Mouse (Mus musculus): ENCODE measurements around the gene Mfng. TPM values are rescaled to one million over a fixed set of nuclear protein-coding genes. Genes with fewer than 3 reads are reported as not detected.

Gene Mfng
- 7.2 and 7.6 TPM in 2 replicates for polyA plus RNA-seq (2015; fragmentation: Nextera tagmentation; extraction: Ambion mirVana)

DNA sequence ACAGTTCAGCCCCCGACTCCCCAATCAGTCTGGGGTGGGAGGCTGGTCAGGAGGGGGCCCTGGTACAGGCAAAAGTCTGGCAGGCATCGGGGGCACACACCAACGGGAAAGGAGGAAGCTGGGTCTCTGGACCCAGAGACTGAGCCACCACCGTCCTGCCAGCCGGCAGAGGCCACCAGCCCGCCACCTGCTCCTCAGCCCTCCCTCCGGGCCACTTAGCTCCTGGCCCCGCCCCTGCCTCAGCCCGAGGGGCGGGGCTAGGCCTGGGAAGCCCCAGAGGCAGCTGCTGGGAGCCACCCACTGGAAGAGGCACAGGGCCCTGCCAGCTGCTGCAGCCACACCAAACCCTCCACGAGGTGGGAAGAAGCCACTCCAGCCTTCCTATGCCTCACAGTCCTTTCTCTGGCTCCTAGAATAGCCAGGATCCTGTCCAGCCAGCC is at the start of gene Mfng:
TSS of gene Mfng (minus strand) at position 186 of the 440 bp plus-strand sequence.
- WGBS = under 1% methylated on average over 10 of the region's 11 CpGs
- Histone ChIP-seq H3K9me3 (ENCODE audit: control insufficient read depth) (no peaks in the 10 kb centered on the region), H3K27ac (ENCODE audit: low read depth, low read length) (no peak within 1 kb of the TSS; the same call in 1 of the 2 replicates), H3K4me3 (ENCODE audit: low read depth, low read length) (no peak within 1 kb of the TSS), H3K9ac (ENCODE audit: low read depth, low read length) (0 out of 2 replicates have a peak within 1 kb of the TSS, but pooled peaks have one; percentile 1), H3K4me1 (replicated peaks; ENCODE audit: control insufficient read depth, insufficient read depth, low read length) (0 out of 2 replicates have a peak, but pooled peaks cover 4% of the 10 kb centered on the region), H3K4me2 (replicated peaks; ENCODE audit: low read depth) (peak within 1 kb of the TSS; percentile 48), H3K36me3 (ENCODE audit: control insufficient read depth, insufficient read depth) (peaks cover 18% of the 10 kb centered on the region; the same call in 1 of the 2 replicates), H3K27me3 (replicated peaks; ENCODE audit: control insufficient read depth, insufficient read depth, low read length) (no peaks in the 10 kb centered on the region)
- no peak for TF ChIP-seq CTCF (IDR thresholded peaks at IDR 0.05; ENCODE audit: low read depth)
- peak; percentile 75 for ATAC-seq

- Histone ChIP-seq H3K4me1 (replicated peaks; ENCODE audit: control insufficient read depth, insufficient read depth, low read length) (no peaks in the 10 kb centered on the region), H3K4me3 (ENCODE audit: low read depth, low read length) (no peak overlapping the region), H3K4me2 (replicated peaks; ENCODE audit: low read depth) (no peak overlapping the region), H3K36me3 (ENCODE audit: control insufficient read depth, insufficient read depth) (no peaks in the 10 kb centered on the region), H3K9me3 (ENCODE audit: control insufficient read depth) (no peaks in the 10 kb centered on the region), H3K27me3 (replicated peaks; ENCODE audit: control insufficient read depth, insufficient read depth, low read length) (no peaks in the 10 kb centered on the region), H3K9ac (ENCODE audit: low read depth, low read length) (no peak overlapping the region), H3K27ac (ENCODE audit: low read depth, low read length) (no peak overlapping the region)
- TF ChIP-seq CTCF (IDR thresholded peaks at IDR 0.05; ENCODE audit: low read depth) = no peak
- 35% methylated on average over 6 of the region's 6 CpGs for WGBS
- ATAC-seq = no peak; the same call in 1 of the 2 replicates
These were observed 42.8 kb upstream of the Mfng start for GRCm38 (mm10) chr15:78816074-78816391.

GRCm38 (mm10) chr15:78815314-78816073 is 42.2 kb upstream of the Mfng start:
- Histone ChIP-seq H3K27me3 (replicated peaks; ENCODE audit: control insufficient read depth, insufficient read depth, low read length) (no peaks in the 10 kb centered on the region), H3K9me3 (ENCODE audit: control insufficient read depth) (no peaks in the 10 kb centered on the region), H3K4me1 (replicated peaks; ENCODE audit: control insufficient read depth, insufficient read depth, low read length) (no peaks in the 10 kb centered on the region), H3K9ac (ENCODE audit: low read depth, low read length) (no peak overlapping the region), H3K4me3 (ENCODE audit: low read depth, low read length) (no peak overlapping the region), H3K4me2 (replicated peaks; ENCODE audit: low read depth) (peak overlapping the region; percentile 24; the same call in 1 of the 2 replicates), H3K36me3 (ENCODE audit: control insufficient read depth, insufficient read depth) (no peaks in the 10 kb centered on the region), H3K27ac (ENCODE audit: low read depth, low read length) (no peak overlapping the region)
- WGBS = 20% methylated on average over 11 of the region's 11 CpGs
- no peak for TF ChIP-seq CTCF (IDR thresholded peaks at IDR 0.05; ENCODE audit: low read depth)
- ATAC-seq = peak; percentile 85

GRCm38 (mm10) chr15:78813603-78814002 is 40.3 kb upstream of the Mfng start:
- no peak overlapping the region for H3K27ac ChIP-seq (ENCODE audit: low read depth, low read length)
- WGBS = 70% methylated on average over 4 of the region's 4 CpGs
- no peaks in the 10 kb centered on the region for H3K27me3 ChIP-seq (replicated peaks; ENCODE audit: control insufficient read depth, insufficient read depth, low read length)

DNA sequence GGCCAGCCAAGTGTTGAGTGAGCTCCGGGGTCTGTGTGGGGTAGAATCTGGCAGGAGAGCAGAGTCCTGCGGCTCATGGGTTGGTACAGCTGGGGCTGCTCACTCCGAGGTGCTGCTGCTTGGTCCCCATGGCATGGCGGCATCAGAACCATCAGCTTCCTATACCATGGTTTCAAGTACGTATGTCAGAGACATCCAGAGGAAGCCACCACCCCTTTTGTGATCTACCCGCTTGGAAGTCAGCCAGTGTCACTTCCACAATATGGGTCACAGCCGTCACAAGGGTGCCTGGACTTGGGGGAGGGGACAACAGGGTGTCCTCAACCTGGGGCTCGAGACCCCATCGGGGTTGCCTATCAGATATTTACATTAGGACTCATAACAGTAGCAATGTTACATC is 36.9 kb upstream of the Mfng start:
- Histone ChIP-seq H3K36me3 (ENCODE audit: control insufficient read depth, insufficient read depth) (no peaks in the 10 kb centered on the region), H3K27me3 (replicated peaks; ENCODE audit: control insufficient read depth, insufficient read depth, low read length) (no peaks in the 10 kb centered on the region)
- 63% methylated on average over 9 of the region's 9 CpGs for WGBS

More at GRCm38 (mm10) chr15:78813603-78814002, 40.3 kb upstream of the Mfng start:
- Histone ChIP-seq H3K4me2 (replicated peaks; ENCODE audit: low read depth) (no peak overlapping the region), H3K4me3 (ENCODE audit: low read depth, low read length) (no peak overlapping the region), H3K4me1 (replicated peaks; ENCODE audit: control insufficient read depth, insufficient read depth, low read length) (no peaks in the 10 kb centered on the region), H3K36me3 (ENCODE audit: control insufficient read depth, insufficient read depth) (no peaks in the 10 kb centered on the region), H3K9ac (ENCODE audit: low read depth, low read length) (no peak overlapping the region), H3K9me3 (ENCODE audit: control insufficient read depth) (no peaks in the 10 kb centered on the region)
- no peak for TF ChIP-seq CTCF (IDR thresholded peaks at IDR 0.05; ENCODE audit: low read depth)
- no peak for ATAC-seq

GRCm38 (mm10) chr15:78809739-78810138 is 36.5 kb upstream of the Mfng start:
- Histone ChIP-seq H3K4me2 (replicated peaks; ENCODE audit: low read depth) (no peak overlapping the region), H3K27ac (ENCODE audit: low read depth, low read length) (no peak overlapping the region), H3K9me3 (ENCODE audit: control insufficient read depth) (no peaks in the 10 kb centered on the region), H3K36me3 (ENCODE audit: control insufficient read depth, insufficient read depth) (no peaks in the 10 kb centered on the region), H3K9ac (ENCODE audit: low read depth, low read length) (no peak overlapping the region), H3K27me3 (replicated peaks; ENCODE audit: control insufficient read depth, insufficient read depth, low read length) (no peaks in the 10 kb centered on the region), H3K4me3 (ENCODE audit: low read depth, low read length) (no peak overlapping the region), H3K4me1 (replicated peaks; ENCODE audit: control insufficient read depth, insufficient read depth, low read length) (0 out of 2 replicates have a peak, but pooled peaks cover 4% of the 10 kb centered on the region)
- no peak for ATAC-seq
- no peak for TF ChIP-seq CTCF (IDR thresholded peaks at IDR 0.05; ENCODE audit: low read depth)
- WGBS = 55% methylated on average over 9 of the region's 9 CpGs

More for the DNA sequence above, 36.9 kb upstream of the Mfng start:
- H3K9me3 ChIP-seq (ENCODE audit: control insufficient read depth) = no peaks in the 10 kb centered on the region
- no peak overlapping the region for H3K9ac ChIP-seq (ENCODE audit: low read depth, low read length)
- no peak overlapping the region for H3K27ac ChIP-seq (ENCODE audit: low read depth, low read length)
- no peak for TF ChIP-seq CTCF (IDR thresholded peaks at IDR 0.05; ENCODE audit: low read depth)
- no peak overlapping the region for H3K4me3 ChIP-seq (ENCODE audit: low read depth, low read length)
- 0 out of 2 replicates have a peak, but pooled peaks cover 4% of the 10 kb centered on the region for H3K4me1 ChIP-seq (replicated peaks; ENCODE audit: control insufficient read depth, insufficient read depth, low read length)
- no peak for ATAC-seq
- H3K4me2 ChIP-seq (replicated peaks; ENCODE audit: low read depth) = no peak overlapping the region
